Mouse (Mus musculus): ENCODE measurements at regions not wholly inside any gene's neighbourhood (a gene's known extent, or its start where the extent isn't known, plus 50 kb on each side); places are given as distances from the start of the nearest gene placed in this dataset.

- peaks cover 1% of the 10 kb centered on the region; the same call in 1 of the 2 replicates for H3K27me3 ChIP-seq (ENCODE audit: control insufficient read depth, insufficient read depth, low read length)
- WGBS, result 60% methylated on average over 14 of the region's 14 CpGs
Measured at GRCm38 (mm10) chr16:91171911-91172440, 53.3 kb upstream of the Olig2 start.

GRCm38 (mm10) chr16:91172510-91172909 lies 52.7 kb upstream of the Olig2 start:
- DNase-seq, result no peak
- Histone ChIP-seq H3K4me3 (replicated peaks; ENCODE audit: insufficient read depth, low read depth, low read length) (no peak overlapping the region), H3K27me3 (ENCODE audit: control insufficient read depth, insufficient read depth, low read length) (peaks cover 1% of the 10 kb centered on the region; the same call in 1 of the 2 replicates), H3K4me1 (ENCODE audit: control insufficient read depth, insufficient read depth, low read length) (no peaks in the 10 kb centered on the region), H3K27ac (ENCODE audit: insufficient read depth, low read length) (no peak overlapping the region)
- WGBS, result 58% methylated on average over 9 of the region's 9 CpGs
- no peak for TF ChIP-seq CTCF (IDR thresholded peaks at IDR 0.05; ENCODE audit: borderline replicate concordance, insufficient read depth, low read depth, low read length)
- TF ChIP-seq POLR2A (IDR thresholded peaks at IDR 0.05; ENCODE audit: borderline replicate concordance, insufficient read depth, low read length), result no peak

More at GRCm38 (mm10) chr16:91171911-91172440, 53.3 kb upstream of the Olig2 start:
- Histone ChIP-seq H3K4me3 (replicated peaks; ENCODE audit: insufficient read depth, low read depth, low read length) (no peak overlapping the region), H3K4me1 (ENCODE audit: control insufficient read depth, insufficient read depth, low read length) (no peaks in the 10 kb centered on the region), H3K27ac (ENCODE audit: insufficient read depth, low read length) (no peak overlapping the region)
- TF ChIP-seq CTCF (IDR thresholded peaks at IDR 0.05; ENCODE audit: borderline replicate concordance, insufficient read depth, low read depth, low read length) (no peak), POLR2A (IDR thresholded peaks at IDR 0.05; ENCODE audit: borderline replicate concordance, insufficient read depth, low read length) (no peak)
- no peak for DNase-seq

GRCm38 (mm10) chr16:91173241-91173640 lies 52.0 kb upstream of the Olig2 start:
- Histone ChIP-seq H3K27me3 (ENCODE audit: control insufficient read depth, insufficient read depth, low read length) (peaks cover 1% of the 10 kb centered on the region; the same call in 1 of the 2 replicates), H3K27ac (ENCODE audit: insufficient read depth, low read length) (no peak overlapping the region), H3K4me1 (ENCODE audit: control insufficient read depth, insufficient read depth, low read length) (no peaks in the 10 kb centered on the region), H3K4me3 (replicated peaks; ENCODE audit: insufficient read depth, low read depth, low read length) (no peak overlapping the region)
- DNase-seq, result no peak
- TF ChIP-seq POLR2A (IDR thresholded peaks at IDR 0.05; ENCODE audit: borderline replicate concordance, insufficient read depth, low read length), result no peak
- 26% methylated on average over 15 of the region's 15 CpGs for WGBS

DNA sequence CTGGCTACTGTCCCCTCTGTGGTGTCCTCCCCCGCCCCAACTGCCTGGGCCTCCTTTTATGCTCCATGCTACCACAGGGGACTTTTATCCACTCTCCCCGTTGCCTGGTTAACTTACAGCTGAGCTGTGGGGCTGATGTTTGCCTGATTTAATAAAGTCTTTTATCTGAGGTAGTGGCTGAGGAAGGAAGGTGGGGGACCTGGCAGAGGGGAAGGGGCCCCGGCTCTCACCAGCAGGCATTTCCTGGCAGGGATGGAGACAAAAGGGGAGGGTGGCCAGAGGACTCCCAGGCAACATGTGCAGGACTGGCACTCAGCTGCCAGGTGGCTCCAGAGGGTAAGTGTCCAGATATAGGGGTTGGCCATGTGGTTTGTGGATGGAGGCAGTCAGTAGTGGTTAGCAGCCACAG lies 51.4 kb upstream of the Olig2 start:
- Histone ChIP-seq H3K27ac (ENCODE audit: insufficient read depth, low read length) (no peak overlapping the region), H3K4me3 (replicated peaks; ENCODE audit: insufficient read depth, low read depth, low read length) (no peak overlapping the region), H3K4me1 (ENCODE audit: control insufficient read depth, insufficient read depth, low read length) (no peaks in the 10 kb centered on the region), H3K27me3 (ENCODE audit: control insufficient read depth, insufficient read depth, low read length) (peaks cover 1% of the 10 kb centered on the region; the same call in 1 of the 2 replicates)
- 12% methylated on average over 3 of the region's 3 CpGs for WGBS
- no peak for TF ChIP-seq CTCF (IDR thresholded peaks at IDR 0.05; ENCODE audit: borderline replicate concordance, insufficient read depth, low read depth, low read length)
- no peak for TF ChIP-seq POLR2A (IDR thresholded peaks at IDR 0.05; ENCODE audit: borderline replicate concordance, insufficient read depth, low read length)
- no peak for DNase-seq

GRCm38 (mm10) chr16:91174401-91174800 lies 50.9 kb upstream of the Olig2 start:
- no peak for DNase-seq
- TF ChIP-seq CTCF (IDR thresholded peaks at IDR 0.05; ENCODE audit: borderline replicate concordance, insufficient read depth, low read depth, low read length) (no peak), POLR2A (IDR thresholded peaks at IDR 0.05; ENCODE audit: borderline replicate concordance, insufficient read depth, low read length) (no peak)
- 49% methylated on average over 4 of the region's 4 CpGs for WGBS
- Histone ChIP-seq H3K4me3 (replicated peaks; ENCODE audit: insufficient read depth, low read depth, low read length) (no peak overlapping the region), H3K4me1 (ENCODE audit: control insufficient read depth, insufficient read depth, low read length) (no peaks in the 10 kb centered on the region), H3K27ac (ENCODE audit: insufficient read depth, low read length) (no peak overlapping the region), H3K27me3 (ENCODE audit: control insufficient read depth, insufficient read depth, low read length) (peaks cover 1% of the 10 kb centered on the region; the same call in 1 of the 2 replicates)
